Mouse (Mus musculus) E14TG2a.4 (cell line): ENCODE data around the gene Uqcrc2.

Experiments
- H3K27me3 ChIP-seq: 2 replicates; pipeline ENCODE4 v1.6.1; 2014; ENCODE audit warnings: low read length, control low read depth; ENCODE audit not compliant: insufficient read depth
- H3K36me3 ChIP-seq: 2 replicates; pipeline ENCODE4 v1.6.1; 2014; ENCODE audit warnings: low read length, control low read depth; ENCODE audit not compliant: insufficient read depth
- H3K4me1 ChIP-seq: replicated peaks from 2 replicates; pipeline ENCODE4 v1.6.1; 2014; ENCODE audit warnings: low read depth, low read length, control low read depth
- H3K4me3 ChIP-seq: replicated peaks from 2 replicates; pipeline ENCODE4 v1.5.1; 2014; ENCODE audit warnings: mild to moderate bottlenecking, low read length
- H3K9me3 ChIP-seq: 2 replicates; pipeline ENCODE4 v1.6.1; 2014; ENCODE audit warnings: low read length, control low read depth
- CTCF ChIP-seq: conservative IDR thresholded peaks from 2 replicates; pipeline ENCODE4 v1.5.1; 2014; ENCODE audit warnings: low read length
- NANOG ChIP-seq: IDR thresholded peaks from 2 replicates; pipeline ENCODE4 v1.6.1; 2014; ENCODE audit warnings: borderline replicate concordance, low read length, mixed read lengths
- POU5F1 ChIP-seq: IDR thresholded peaks from 2 replicates; pipeline ENCODE4 v1.6.1; 2014; ENCODE audit warnings: low read length, borderline replicate concordance

Gene Uqcrc2

DNA sequence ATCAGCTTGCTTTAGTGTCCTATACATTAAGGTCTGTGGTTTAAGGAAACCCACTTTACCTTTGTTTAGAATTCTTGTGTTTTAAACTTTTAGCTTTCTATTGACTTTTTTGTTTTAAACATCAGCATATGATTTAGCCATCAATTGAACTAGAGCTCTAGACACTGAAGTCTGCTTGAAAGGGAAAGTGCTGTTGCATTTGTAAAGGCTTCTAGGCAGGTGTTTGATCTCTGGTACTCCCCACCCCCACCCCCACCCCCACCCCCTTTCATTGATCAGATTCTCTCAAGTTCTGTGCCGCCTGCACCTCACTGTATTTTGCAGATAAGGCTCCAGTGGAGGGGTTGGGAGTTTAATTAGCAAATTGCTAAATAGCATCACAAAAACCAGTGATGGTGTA, 60.7 kb downstream of the Uqcrc2 start:
- TF ChIP-seq CTCF (no peak), POU5F1 (no peak)
- 0 out of 2 replicates have a peak overlapping the region, but pooled peaks have one; percentile 7 for H3K4me3 ChIP-seq
- no peaks in the 10 kb centered on the region for H3K9me3 ChIP-seq
- H3K36me3 ChIP-seq: peaks cover 12% of the 10 kb centered on the region
- H3K4me1 ChIP-seq: peaks cover 72% of the 10 kb centered on the region
- no peaks in the 10 kb centered on the region for H3K27me3 ChIP-seq

DNA sequence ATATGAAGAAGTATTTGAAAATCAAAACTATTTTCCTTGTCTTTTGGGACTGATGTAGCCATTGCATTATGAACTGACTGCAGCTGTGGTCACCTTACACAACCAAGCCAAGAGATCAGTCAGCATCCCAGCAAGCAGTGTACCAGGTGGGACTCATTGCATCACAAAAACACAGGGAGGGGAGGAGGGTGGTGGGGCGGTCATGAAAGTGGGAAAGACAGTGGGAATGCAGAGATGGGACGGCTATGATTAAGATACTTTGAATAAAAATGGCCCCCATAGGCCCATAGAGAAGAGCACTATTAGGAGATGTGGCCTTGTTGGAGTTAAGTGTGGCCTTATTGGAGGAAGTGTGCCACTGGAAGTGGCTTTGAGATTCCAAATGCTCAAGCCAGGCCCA, 61.4 kb downstream of the Uqcrc2 start:
- Histone ChIP-seq H3K9me3 (no peaks in the 10 kb centered on the region), H3K36me3 (peaks cover 10% of the 10 kb centered on the region), H3K27me3 (no peaks in the 10 kb centered on the region), H3K4me1 (peaks cover 73% of the 10 kb centered on the region), H3K4me3 (0 out of 2 replicates have a peak overlapping the region, but pooled peaks have one; percentile 7)
- TF ChIP-seq NANOG (no peak), CTCF (no peak), POU5F1 (no peak)

DNA sequence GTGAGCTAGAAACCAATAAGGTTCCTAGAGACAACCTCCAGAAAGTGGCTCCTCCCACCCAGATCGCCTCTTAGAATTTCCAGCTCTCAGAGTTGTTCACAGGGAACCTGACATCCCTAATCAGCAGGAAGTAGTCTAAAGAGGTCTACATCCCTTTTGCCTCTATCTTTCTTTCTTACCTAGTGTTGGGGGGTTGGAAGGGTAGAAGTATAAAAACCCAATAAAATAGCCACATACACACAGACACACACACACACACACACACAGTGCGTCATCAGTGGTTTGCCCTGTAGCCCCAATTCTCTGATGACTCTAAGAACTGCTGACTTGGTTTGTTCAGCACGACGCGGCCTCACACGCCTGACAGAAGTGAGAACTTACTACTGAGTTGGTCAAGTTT, 64.6 kb downstream of the Uqcrc2 start:
- TF ChIP-seq POU5F1 (no peak), NANOG (no peak), CTCF (no peak)
- H3K36me3 ChIP-seq: no peaks in the 10 kb centered on the region; the same call in 1 of the 2 replicates
- H3K27me3 ChIP-seq: no peaks in the 10 kb centered on the region
- H3K4me1 ChIP-seq: peaks cover 62% of the 10 kb centered on the region
- no peaks in the 10 kb centered on the region for H3K9me3 ChIP-seq
- no peak overlapping the region for H3K4me3 ChIP-seq

DNA sequence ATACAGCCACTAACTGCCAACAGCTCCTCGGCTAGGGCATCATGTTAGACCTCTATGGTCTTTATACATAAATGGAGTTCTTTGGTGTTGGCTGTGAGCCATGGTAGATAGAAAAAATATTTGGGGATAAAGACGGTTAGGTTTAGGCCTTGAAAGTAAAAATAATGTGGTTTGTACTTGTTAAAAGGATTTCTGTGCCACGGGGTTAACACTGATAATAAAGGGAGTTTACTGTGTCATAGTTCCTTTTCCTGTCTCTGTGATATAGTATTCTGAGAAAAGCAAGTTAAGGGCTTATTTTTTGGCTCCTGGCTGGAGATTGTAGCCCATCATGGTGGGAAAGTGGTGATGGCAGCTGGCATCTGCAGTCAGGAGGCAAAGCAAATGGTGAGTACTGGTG, 68.9 kb downstream of the Uqcrc2 start:
- Histone ChIP-seq H3K36me3 (no peaks in the 10 kb centered on the region; the same call in 1 of the 2 replicates), H3K4me1 (peaks cover 32% of the 10 kb centered on the region)
- TF ChIP-seq POU5F1 (no peak), NANOG (no peak), CTCF (no peak)

More for the DNA sequence above, 68.9 kb downstream of the Uqcrc2 start:
- H3K9me3 ChIP-seq: no peaks in the 10 kb centered on the region
- no peak overlapping the region for H3K4me3 ChIP-seq
- H3K27me3 ChIP-seq: no peaks in the 10 kb centered on the region
